ENCODE assay signal across 24 mouse cellular contexts in the genomic region with DNA sequence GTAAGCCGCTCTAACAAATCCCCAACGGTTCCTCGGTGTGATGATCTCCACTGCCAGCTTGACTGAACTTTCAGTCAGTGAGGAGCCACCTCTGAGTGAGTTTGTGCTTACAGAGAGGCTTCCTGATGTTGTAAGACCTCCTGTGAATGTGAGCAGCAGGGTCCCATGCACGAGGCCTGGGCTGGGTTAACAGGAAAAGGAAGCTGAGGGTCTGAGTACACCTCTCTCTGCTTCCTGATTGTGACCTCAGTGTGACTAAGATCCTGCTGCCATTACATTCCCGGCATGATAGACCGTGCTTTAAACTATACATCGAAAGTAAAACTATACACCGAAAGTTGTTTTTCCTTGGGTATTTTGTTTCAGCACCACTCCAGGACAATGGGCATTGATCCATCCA. TPM values are rescaled to one million over a fixed set of nuclear protein-coding genes. Genes with fewer than 3 reads are reported as not detected.
"Had no signal": no experiment of that assay in that cellular context is flagged by ENCODE, and none has a peak within 500 bp of the region (broad histone marks: within the 10 kb centered on the region; RNA-seq: fewer than 3 reads in every experiment).

No protein-coding gene starts in this region.

- DNase-seq: kidney, adult 2 months; kidney, postnatal 10 days; kidney, postnatal 36 days; layer of hippocampus, postnatal 36 days; lung, adult 18-20 months; lung, postnatal 14 days; retina, postnatal 1 day; right cerebral cortex, postnatal 25 days; spleen, adult 18-20 months; thymus, postnatal 25 days had no signal

- ATAC-seq: inflammation-experienced regulatory T-cells, adult 6 months; intestine, embryonic 16.5 days; midbrain, embryonic 13.5 days had no signal

- H3K9me3 ChIP-seq: midbrain, embryonic 13.5 days; neural tube, embryonic 12.5 days; neural tube, embryonic 15.5 days; stomach, embryonic 15.5 days had no signal

- H3K27ac ChIP-seq: left cerebral cortex, adult 2 months; liver, embryonic 14.5 days; midbrain, embryonic 13.5 days; neural tube, embryonic 12.5 days; neural tube, embryonic 15.5 days; stomach, embryonic 15.5 days had no signal

- H3K27me3 ChIP-seq: midbrain, embryonic 13.5 days; neural tube, embryonic 12.5 days; neural tube, embryonic 15.5 days; stomach, embryonic 15.5 days had no signal

- H3K36me3 ChIP-seq: midbrain, embryonic 13.5 days; neural tube, embryonic 12.5 days; neural tube, embryonic 15.5 days; stomach, embryonic 15.5 days had no signal

- H3K9ac ChIP-seq: liver, embryonic 14.5 days; midbrain, embryonic 13.5 days; neural tube, embryonic 12.5 days; neural tube, embryonic 15.5 days; stomach, embryonic 15.5 days had no signal

- H3K4me3 ChIP-seq: left cerebral cortex, adult 2 months; midbrain, embryonic 13.5 days; neural tube, embryonic 12.5 days; neural tube, embryonic 15.5 days; stomach, embryonic 15.5 days had no signal

- H3K4me2 ChIP-seq: midbrain, embryonic 13.5 days; neural tube, embryonic 12.5 days; neural tube, embryonic 15.5 days; stomach, embryonic 15.5 days had no signal

- H3K4me1 ChIP-seq: midbrain, embryonic 13.5 days; neural tube, embryonic 12.5 days; neural tube, embryonic 15.5 days; stomach, embryonic 15.5 days had no signal

RNA-seq across cellular contexts. Expression of gene Habp2, which starts 14.9 kb away (rescaled TPM):
- total RNA-seq: layer of hippocampus, adult 8-10 months; layer of hippocampus, postnatal 10 days; layer of hippocampus, postnatal 36 days; left cerebral cortex, adult 2 months; left cerebral cortex, postnatal 10 days; left cerebral cortex, postnatal 36 days; midbrain, postnatal 0 days had no signal
- polyA plus RNA-seq: limb, embryonic 14.5 days; neural tube, embryonic 12.5 days had no signal
